Mouse (Mus musculus): Measurements from ENCODE around the gene Ifrd2. TPM values are rescaled to one million over a fixed set of nuclear protein-coding genes. Genes with fewer than 3 reads are reported as not detected.

The Ifrd2 gene
- polyA plus RNA-seq, 1 experiment from 2014 or later = 14.5 TPM

GRCm38 (mm10) chr9:107549297-107550074 lies 38.0 kb upstream of the Ifrd2 start:
- H3K4me2 ChIP-seq (ENCODE audit: low read length) = no peak overlapping the region
- ATAC-seq (ENCODE audit: low FRiP score, low TSS enrichment) (no peak), DNase-seq (no peak)
- peaks cover 30% of the 10 kb centered on the region for H3K27me3 ChIP-seq (ENCODE audit: control insufficient read depth, insufficient read depth, low read length)
- WGBS = 87% methylated on average over 20 of the region's 20 CpGs
- H3K36me3 ChIP-seq (ENCODE audit: control insufficient read depth, insufficient read depth, low read length) = peaks cover 9% of the 10 kb centered on the region
- no peak overlapping the region for H3K27ac ChIP-seq (replicated peaks; ENCODE audit: low read depth, low read length)
- no peak overlapping the region for H3K9ac ChIP-seq (replicated peaks; ENCODE audit: low read length)
- H3K9me3 ChIP-seq (ENCODE audit: control insufficient read depth, low read length) = no peaks in the 10 kb centered on the region
- H3K4me1 ChIP-seq (ENCODE audit: control insufficient read depth, insufficient read depth, low read length) = peaks cover 23% of the 10 kb centered on the region
- no peak overlapping the region for H3K4me3 ChIP-seq (replicated peaks; ENCODE audit: low read depth, low read length)

GRCm38 (mm10) chr9:107550491-107551116 lies 36.8 kb upstream of the Ifrd2 start:
- no peak for ATAC-seq (ENCODE audit: low FRiP score, low TSS enrichment)
- Histone ChIP-seq H3K27me3 (ENCODE audit: control insufficient read depth, insufficient read depth, low read length) (peaks cover 30% of the 10 kb centered on the region), H3K27ac (replicated peaks; ENCODE audit: low read depth, low read length) (no peak overlapping the region), H3K4me2 (ENCODE audit: low read length) (peak overlapping the region; percentile 53; the same call in 1 of the 2 replicates), H3K9ac (replicated peaks; ENCODE audit: low read length) (no peak overlapping the region), H3K9me3 (ENCODE audit: control insufficient read depth, low read length) (no peaks in the 10 kb centered on the region), H3K4me3 (replicated peaks; ENCODE audit: low read depth, low read length) (peak overlapping the region; percentile 29; the same call in 1 of the 2 replicates), H3K36me3 (ENCODE audit: control insufficient read depth, insufficient read depth, low read length) (no peaks in the 10 kb centered on the region), H3K4me1 (ENCODE audit: control insufficient read depth, insufficient read depth, low read length) (peaks cover 28% of the 10 kb centered on the region)
- 26% methylated on average over 23 of the region's 23 CpGs for WGBS
- DNase-seq = no peak

- Histone ChIP-seq H3K4me2 (ENCODE audit: low read length) (peak within 1 kb of the TSS; percentile 53), H3K27me3 (ENCODE audit: control insufficient read depth, insufficient read depth, low read length) (peaks cover 30% of the 10 kb centered on the region), H3K9me3 (ENCODE audit: control insufficient read depth, low read length) (no peaks in the 10 kb centered on the region), H3K4me3 (replicated peaks; ENCODE audit: low read depth, low read length) (peak within 1 kb of the TSS; percentile 29), H3K4me1 (ENCODE audit: control insufficient read depth, insufficient read depth, low read length) (peaks cover 35% of the 10 kb centered on the region), H3K9ac (replicated peaks; ENCODE audit: low read length) (peak within 1 kb of the TSS; percentile 45; the same call in 1 of the 2 replicates), H3K36me3 (ENCODE audit: control insufficient read depth, insufficient read depth, low read length) (no peaks in the 10 kb centered on the region), H3K27ac (replicated peaks; ENCODE audit: low read depth, low read length) (no peak within 1 kb of the TSS)
- no peak for ATAC-seq (ENCODE audit: low FRiP score, low TSS enrichment)
- WGBS = 2% methylated on average over 63 of the region's 63 CpGs
- DNase-seq = peak; percentile 48
Observed at GRCm38 (mm10) chr9:107551117-107551889, 36.1 kb upstream of the Ifrd2 start, which contains the start of gene Rassf1. TSS of gene Rassf1 (plus strand) at chr9:107551555.

- ATAC-seq (ENCODE audit: low FRiP score, low TSS enrichment) (no peak), DNase-seq (no peak)
- Histone ChIP-seq H3K9ac (replicated peaks; ENCODE audit: low read length) (0 out of 2 replicates have a peak overlapping the region, but pooled peaks have one; percentile 45), H3K36me3 (ENCODE audit: control insufficient read depth, insufficient read depth, low read length) (peaks cover 3% of the 10 kb centered on the region; the same call in 1 of the 2 replicates), H3K4me1 (ENCODE audit: control insufficient read depth, insufficient read depth, low read length) (peaks cover 34% of the 10 kb centered on the region), H3K4me2 (ENCODE audit: low read length) (peak overlapping the region; percentile 53), H3K27me3 (ENCODE audit: control insufficient read depth, insufficient read depth, low read length) (peaks cover 30% of the 10 kb centered on the region), H3K4me3 (replicated peaks; ENCODE audit: low read depth, low read length) (peak overlapping the region; percentile 29), H3K9me3 (ENCODE audit: control insufficient read depth, low read length) (no peaks in the 10 kb centered on the region), H3K27ac (replicated peaks; ENCODE audit: low read depth, low read length) (no peak overlapping the region)
- WGBS = 11% methylated on average over 8 of the region's 8 CpGs
Observed at GRCm38 (mm10) chr9:107551890-107552355, 35.5 kb upstream of the Ifrd2 start.

- Histone ChIP-seq H3K27ac (replicated peaks; ENCODE audit: low read depth, low read length) (no peak overlapping the region), H3K4me3 (replicated peaks; ENCODE audit: low read depth, low read length) (no peak overlapping the region), H3K36me3 (ENCODE audit: control insufficient read depth, insufficient read depth, low read length) (peaks cover 11% of the 10 kb centered on the region), H3K4me2 (ENCODE audit: low read length) (no peak overlapping the region; the same call in 1 of the 2 replicates), H3K9ac (replicated peaks; ENCODE audit: low read length) (no peak overlapping the region), H3K9me3 (ENCODE audit: control insufficient read depth, low read length) (no peaks in the 10 kb centered on the region), H3K27me3 (ENCODE audit: control insufficient read depth, insufficient read depth, low read length) (peaks cover 30% of the 10 kb centered on the region), H3K4me1 (ENCODE audit: control insufficient read depth, insufficient read depth, low read length) (peaks cover 26% of the 10 kb centered on the region)
- WGBS = 78% methylated on average over 5 of the region's 5 CpGs
- DNase-seq = no peak
- no peak for ATAC-seq (ENCODE audit: low FRiP score, low TSS enrichment)
Observed at GRCm38 (mm10) chr9:107552690-107553393, 34.6 kb upstream of the Ifrd2 start.

GRCm38 (mm10) chr9:107553541-107554318 lies 33.7 kb upstream of the Ifrd2 start:
- Histone ChIP-seq H3K36me3 (ENCODE audit: control insufficient read depth, insufficient read depth, low read length) (peaks cover 20% of the 10 kb centered on the region), H3K9ac (replicated peaks; ENCODE audit: low read length) (peak overlapping the region; percentile 76), H3K27me3 (ENCODE audit: control insufficient read depth, insufficient read depth, low read length) (peaks cover 30% of the 10 kb centered on the region), H3K4me3 (replicated peaks; ENCODE audit: low read depth, low read length) (peak overlapping the region; percentile 73), H3K4me1 (ENCODE audit: control insufficient read depth, insufficient read depth, low read length) (peaks cover 26% of the 10 kb centered on the region), H3K9me3 (ENCODE audit: control insufficient read depth, low read length) (no peaks in the 10 kb centered on the region), H3K4me2 (ENCODE audit: low read length) (peak overlapping the region; percentile 92), H3K27ac (replicated peaks; ENCODE audit: low read depth, low read length) (peak overlapping the region; percentile 88)
- ATAC-seq (ENCODE audit: low FRiP score, low TSS enrichment) (peak; percentile 76; the same call in 1 of the 2 replicates), DNase-seq (no peak)
- 8% methylated on average over 37 of the region's 37 CpGs for WGBS

- peak; percentile 100 for DNase-seq
- Histone ChIP-seq H3K4me2 (ENCODE audit: low read length) (peak overlapping the region; percentile 92), H3K27me3 (ENCODE audit: control insufficient read depth, insufficient read depth, low read length) (peaks cover 30% of the 10 kb centered on the region), H3K4me1 (ENCODE audit: control insufficient read depth, insufficient read depth, low read length) (peaks cover 26% of the 10 kb centered on the region), H3K36me3 (ENCODE audit: control insufficient read depth, insufficient read depth, low read length) (peaks cover 27% of the 10 kb centered on the region), H3K9me3 (ENCODE audit: control insufficient read depth, low read length) (no peaks in the 10 kb centered on the region), H3K4me3 (replicated peaks; ENCODE audit: low read depth, low read length) (peak overlapping the region; percentile 73), H3K27ac (replicated peaks; ENCODE audit: low read depth, low read length) (peak overlapping the region; percentile 88), H3K9ac (replicated peaks; ENCODE audit: low read length) (peak overlapping the region; percentile 76)
- ATAC-seq (ENCODE audit: low FRiP score, low TSS enrichment) = peak; percentile 94
- WGBS = under 1% methylated on average over 53 of the region's 53 CpGs
Observed at GRCm38 (mm10) chr9:107554319-107554825, 33.1 kb upstream of the Ifrd2 start.

Data from midbrain, embryonic 14.5 days (tissue).